Mouse (Mus musculus): ENCODE results near the gene Slc9a1. TPM values are rescaled to one million over a fixed set of nuclear protein-coding genes. Genes with fewer than 3 reads are reported as not detected.
A peak's percentile ranks its signal among the peaks of the same experiment; 100 is the strongest.

Slc9a1 gene
- total RNA-seq, 2 experiments from 2014 or later: 10.0 to 11.4 TPM

DNA sequence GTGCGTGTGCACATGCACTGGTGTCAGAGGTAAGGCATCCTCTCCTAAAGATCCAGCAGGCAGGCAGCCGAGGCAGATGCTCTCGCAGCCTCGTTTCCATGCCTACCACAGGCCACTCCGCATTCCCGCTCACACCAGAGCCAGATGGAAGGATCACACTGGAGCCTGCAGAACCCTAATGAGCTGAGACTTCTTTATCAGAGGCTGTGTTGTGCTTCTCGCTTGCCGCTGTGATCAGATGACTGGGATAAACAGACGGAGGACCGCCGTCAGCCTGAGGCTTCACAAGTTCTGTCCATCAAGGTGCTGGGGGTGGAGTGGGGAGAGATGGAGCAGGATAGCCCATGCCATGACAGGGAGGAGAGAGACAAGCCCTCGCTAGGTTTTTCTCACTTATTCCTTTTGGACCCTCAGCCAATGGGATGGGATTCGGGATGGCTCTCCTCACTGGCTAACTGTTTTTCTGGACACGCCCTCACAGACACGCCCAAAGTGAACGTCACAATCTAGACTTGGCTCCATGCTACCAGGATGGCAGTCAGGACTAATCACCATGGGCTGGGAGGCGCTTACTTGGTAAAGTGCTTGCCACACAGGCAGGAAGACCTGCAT lies 63.2 kb downstream of the Slc9a1 start:
- no peak for DNase-seq (ENCODE audit: low spot score)

DNA sequence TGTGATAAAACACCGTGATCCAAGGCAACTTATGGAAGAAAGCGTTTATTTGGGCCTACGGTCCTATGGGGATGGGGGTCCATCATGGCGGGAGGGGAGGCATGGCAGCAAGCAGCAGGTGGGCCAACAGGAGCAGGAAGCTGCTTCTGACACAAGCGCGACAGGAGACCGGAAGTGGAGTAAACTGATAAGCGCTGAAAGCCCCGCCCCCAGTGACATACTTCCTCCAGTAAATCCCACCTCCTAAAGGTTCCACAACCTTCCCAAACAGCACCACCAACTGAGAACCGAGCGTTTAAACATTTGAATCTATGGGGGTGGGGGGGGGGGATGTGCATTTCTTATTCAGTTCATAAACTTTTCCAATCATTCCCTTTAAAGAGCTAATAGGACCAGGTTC lies 66.4 kb downstream of the Slc9a1 start:
- no peak for DNase-seq (ENCODE audit: low spot score)

- peak; percentile 22 for DNase-seq (ENCODE audit: low spot score)
Observed at GRCm38 (mm10) chr4:133439460-133440376, 70.2 kb downstream of the Slc9a1 start.

- DNase-seq (ENCODE audit: low spot score): peak; percentile 32
Observed at GRCm38 (mm10) chr4:133440377-133440795, 70.9 kb downstream of the Slc9a1 start.

DNA sequence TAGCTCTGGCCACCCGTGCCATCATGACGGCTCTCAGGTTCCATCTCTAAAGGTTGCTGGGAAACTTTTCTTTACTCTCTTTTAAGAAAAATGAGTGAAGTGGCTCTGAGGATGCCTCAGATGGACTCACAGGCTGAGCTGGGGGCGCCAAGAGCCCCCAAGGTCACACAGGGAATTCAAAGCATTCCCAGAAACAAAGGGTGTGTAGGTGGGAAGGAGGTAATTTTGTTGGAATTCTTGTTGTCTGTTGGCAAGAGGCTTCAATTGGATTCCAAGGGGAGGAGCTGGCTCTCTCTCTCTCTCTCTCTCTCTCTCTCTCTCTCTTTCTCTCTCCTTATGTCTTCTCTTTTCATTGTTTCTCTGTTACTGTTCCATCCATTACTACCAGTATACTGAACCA lies 72.7 kb downstream of the Slc9a1 start:
- no peak for DNase-seq (ENCODE audit: low spot score)

DNA sequence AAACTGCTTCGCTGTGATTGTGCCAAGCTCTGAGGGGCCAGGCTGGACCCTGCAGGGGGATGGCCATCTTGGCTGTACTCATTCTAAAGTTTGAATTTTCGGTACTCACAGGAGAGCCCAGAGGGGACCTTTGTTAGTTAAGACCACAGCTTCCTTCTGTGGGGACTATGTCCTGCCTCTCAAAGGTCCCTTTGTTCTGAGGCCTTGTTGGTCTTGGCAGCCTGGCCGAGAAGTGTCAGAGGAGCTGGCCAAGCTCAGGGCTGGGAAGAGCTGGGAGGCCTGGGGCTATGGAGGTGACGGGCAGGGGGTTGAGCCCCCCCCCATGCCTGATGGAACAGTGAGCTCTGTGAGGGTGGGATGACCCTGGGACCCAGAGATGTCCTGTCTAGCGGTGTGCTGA lies 73.6 kb downstream of the Slc9a1 start:
- no peak for DNase-seq (ENCODE audit: low spot score)

- DNase-seq (ENCODE audit: low spot score): no peak
Observed at GRCm38 (mm10) chr4:133445727-133446126, 76.2 kb downstream of the Slc9a1 start.

DNA sequence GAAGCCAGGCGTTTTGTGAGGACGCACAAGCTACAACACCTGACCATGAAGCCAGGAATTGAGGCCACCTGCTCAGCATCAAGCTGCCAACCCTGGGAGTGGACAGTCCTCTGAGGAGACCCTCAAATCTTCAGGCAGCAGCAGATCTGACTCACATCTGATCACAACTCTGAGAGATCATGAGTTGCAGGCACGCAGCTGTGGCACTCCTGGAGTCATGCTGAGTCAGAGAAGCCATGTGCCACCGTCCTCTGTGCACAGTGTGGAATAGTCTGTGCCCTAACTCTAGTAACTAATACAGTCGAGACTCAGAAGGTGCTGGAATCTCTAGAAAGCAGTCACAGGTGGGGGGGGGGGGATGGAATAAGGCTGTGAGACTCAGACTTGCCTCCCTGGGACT lies 77.9 kb downstream of the Slc9a1 start:
- no peak for DNase-seq (ENCODE audit: low spot score)

DNA sequence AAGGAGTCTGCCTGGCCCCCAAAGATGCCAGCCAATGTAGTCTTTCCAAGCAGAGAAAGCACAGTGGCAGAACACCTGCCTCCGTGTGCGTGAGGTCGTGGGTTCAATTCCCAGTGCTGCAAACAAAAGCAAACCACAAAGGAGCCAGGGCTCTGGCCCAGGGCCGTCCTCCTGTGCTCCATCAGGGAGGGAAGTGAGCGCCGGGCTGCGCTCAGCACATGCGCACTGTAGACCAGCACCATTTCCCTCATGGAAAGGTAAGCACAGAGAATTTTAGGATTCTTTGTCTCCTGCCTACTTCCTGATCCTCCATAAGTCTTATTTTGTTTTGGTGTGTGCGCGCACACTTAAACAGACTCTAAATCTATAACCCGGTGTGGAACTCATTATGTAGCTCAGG lies 78.5 kb downstream of the Slc9a1 start:
- no peak for DNase-seq (ENCODE audit: low spot score)

GRCm38 (mm10) chr4:133448708-133449388 lies 79.3 kb downstream of the Slc9a1 start:
- DNase-seq (ENCODE audit: low spot score): no peak

DNA sequence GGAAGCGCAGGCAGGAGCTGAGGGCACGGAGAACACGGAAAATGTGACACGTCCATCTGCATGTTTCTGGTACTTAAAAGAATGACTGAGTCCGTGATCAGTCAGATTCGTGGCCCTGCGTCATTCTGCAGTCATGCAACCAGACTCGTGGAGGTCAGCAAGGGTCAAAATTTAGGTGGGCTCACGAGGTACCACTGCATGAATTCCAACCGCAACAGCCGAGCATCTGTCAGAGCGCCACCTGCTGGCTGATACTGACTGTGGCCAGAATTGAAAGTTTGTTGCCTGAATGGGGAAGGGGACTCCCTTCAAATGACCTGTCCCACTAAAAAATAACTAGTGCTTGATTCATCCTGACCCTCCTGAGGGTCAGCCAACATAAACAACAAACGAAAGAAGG lies 80.2 kb downstream of the Slc9a1 start:
- DNase-seq (ENCODE audit: low spot score): peak; percentile 37

DNA sequence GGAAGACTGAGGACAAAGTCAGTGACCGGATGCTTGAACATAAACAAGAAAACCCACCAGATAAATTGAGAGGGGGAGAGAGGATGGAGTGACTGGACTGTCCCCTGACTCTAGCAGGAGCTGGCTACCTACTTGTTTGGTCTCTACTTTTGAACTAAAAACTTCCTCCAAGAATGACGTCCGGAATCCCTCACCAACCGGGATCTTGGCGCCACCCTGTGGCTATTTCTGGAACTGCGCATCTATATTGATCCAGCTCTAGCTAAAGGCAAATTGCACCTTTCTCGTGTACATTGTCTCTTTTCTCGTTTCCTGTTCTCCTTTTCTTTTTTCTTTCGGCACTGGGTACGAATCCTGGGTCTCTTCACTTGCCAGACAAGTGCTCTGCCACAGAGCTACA lies 82.0 kb downstream of the Slc9a1 start:
- peak; percentile 84 for DNase-seq (ENCODE audit: low spot score)

DNA sequence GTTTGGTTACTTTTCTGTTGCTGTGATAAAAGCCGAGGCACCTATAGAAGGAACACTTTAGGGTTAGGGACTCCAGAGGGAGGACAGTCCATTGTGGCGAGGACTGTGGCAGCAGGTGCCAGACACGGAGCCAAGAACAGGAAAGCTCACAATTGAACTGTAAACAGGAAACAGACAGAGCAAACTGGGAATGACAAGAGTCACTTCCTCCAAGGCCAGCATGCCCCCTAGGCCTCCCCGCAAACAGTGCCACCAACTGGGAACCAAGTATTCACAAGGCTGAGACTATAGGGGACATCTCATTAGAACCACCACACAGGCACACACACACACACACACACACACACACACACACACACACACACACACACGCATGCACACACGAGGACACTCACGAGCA lies 82.9 kb downstream of the Slc9a1 start:
- DNase-seq (ENCODE audit: low spot score): no peak

DNA sequence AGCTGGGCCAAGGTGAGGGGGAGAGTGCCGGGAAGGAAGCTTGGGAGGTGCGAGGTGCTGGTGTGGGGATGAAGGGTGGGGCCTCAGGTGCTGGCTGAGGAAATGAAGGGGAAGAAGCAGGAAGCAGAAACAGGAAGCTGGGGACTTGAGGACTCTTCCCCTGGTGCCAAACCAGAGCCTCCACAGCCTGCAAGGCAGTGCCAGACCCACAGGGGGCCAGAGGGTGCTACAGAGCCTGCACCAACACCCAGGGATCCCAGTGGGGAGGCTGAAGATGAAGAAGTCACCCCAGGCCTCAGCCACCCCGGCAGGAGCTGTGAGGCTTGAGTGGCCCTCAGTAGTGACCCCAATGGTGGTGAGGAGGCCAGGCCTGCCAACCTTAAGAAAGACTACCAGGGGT lies 88.5 kb downstream of the Slc9a1 start:
- no peak for DNase-seq (ENCODE audit: low spot score)

DNA sequence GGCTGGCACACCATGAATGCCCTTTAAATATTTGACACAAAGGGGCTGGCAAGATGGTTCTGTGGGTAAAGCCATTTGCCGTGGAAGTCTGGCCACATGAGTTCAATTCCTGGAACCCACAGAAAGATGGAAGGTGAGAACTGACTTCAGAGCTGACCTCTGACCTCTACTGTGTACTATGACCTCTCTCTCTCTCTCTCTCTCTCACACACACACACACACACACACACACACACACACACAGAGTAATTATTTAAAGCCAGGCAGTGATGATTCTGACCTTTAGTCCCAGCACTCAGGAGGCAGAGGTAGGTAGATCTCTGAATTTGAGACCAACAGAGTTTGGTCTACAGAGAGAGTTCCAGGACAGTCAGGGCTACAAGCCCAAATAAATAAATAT lies 90.5 kb downstream of the Slc9a1 start:
- DNase-seq (ENCODE audit: low spot score): no peak

DNA sequence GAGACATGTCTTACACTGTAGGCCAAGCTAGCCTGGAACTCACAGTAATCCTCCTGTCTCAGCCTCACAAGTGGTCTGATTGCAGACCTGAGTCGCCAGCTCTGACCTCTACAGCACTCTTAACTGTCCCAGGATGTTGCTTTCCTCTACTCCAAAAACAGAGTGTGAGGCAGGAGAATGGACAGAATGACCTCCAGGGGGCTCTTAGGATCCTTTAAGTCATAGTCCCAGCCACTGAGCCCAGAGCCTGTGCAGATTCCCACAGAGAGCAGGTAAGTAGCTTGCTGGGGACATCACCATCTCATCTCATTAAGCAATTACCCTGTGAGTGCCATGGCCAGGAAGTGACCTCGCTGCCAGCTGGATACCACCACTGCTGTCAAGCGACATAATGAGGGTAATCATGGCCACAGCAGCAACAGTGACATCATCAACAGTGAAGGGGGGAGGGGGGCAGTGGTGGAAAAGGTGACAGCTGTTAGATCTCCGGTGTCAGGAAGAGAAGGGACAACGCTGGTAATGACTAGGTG lies 91.4 kb downstream of the Slc9a1 start:
- DNase-seq (ENCODE audit: low spot score): no peak

- DNase-seq (ENCODE audit: low spot score): no peak
Observed at GRCm38 (mm10) chr4:133461362-133461761, 91.9 kb downstream of the Slc9a1 start.

DNA sequence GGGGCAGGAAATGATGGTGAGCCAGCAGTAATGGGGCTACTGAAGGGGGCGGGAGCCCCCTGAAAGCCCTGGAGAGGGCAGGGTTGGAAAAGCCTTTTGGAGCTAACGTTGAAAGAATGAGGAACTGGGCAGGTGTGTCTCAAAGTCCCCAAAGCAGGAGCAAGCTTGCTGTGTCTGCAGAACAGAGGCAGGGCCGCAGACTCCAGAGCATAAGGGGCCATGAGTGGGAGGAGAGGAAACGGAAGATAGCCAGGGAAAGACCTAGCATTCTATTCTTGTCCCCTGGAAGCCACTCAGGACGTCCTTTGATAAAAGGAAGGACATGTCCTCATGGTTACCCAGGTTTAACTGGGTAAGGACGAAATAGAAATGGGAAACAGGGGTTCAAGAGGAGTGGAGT lies 93.7 kb downstream of the Slc9a1 start:
- no peak for DNase-seq (ENCODE audit: low spot score)

DNA sequence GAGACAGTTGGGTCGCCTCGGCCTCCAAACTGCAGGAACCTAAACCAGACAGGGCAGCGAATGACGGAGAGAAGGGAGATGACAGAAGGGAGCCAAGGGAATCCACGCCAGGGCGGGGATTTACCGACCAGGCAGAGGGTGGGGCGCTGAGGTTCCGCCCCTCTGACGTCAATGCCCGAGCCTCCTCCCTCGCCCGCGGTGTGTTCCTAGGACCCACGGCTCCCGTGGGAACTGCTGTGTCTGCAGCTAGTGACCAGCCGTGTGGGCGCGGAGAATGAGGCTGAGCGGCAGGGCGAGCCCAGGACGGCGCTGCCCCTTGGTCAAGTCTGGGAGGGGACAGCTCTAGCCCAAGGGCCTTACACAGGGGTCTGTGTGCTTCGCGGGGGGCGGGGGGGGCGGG lies 98.6 kb downstream of the Slc9a1 start:
- DNase-seq (ENCODE audit: low spot score): peak; percentile 91

DNA sequence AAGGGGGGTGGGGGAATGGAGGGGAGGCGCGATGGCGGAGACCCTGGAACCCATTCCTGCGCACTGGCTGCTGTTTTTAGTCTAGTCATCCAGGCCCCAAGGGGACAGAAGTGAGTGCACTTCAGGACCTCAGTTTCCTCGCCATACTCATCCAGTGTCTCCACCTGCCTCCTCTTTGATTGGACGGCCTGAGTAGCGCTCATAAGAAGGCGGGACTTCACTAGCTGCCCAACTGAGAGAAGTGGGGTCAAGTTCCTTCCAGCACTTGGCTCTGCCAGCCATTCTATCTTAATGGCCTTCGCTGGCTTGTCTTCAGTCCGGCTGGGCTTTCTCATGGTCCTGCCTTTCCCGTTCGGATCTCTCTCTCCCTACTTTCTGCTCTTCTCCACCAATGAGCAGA lies 99.6 kb downstream of the Slc9a1 start:
- peak; percentile 66 for DNase-seq (ENCODE audit: low spot score)

GRCm38 (mm10) chr4:133471135-133471821 lies 101.8 kb downstream of the Slc9a1 start:
- DNase-seq (ENCODE audit: low spot score): no peak

Data from gastrocnemius, adult 18-20 months (tissue).